Mouse (Mus musculus) left cerebral cortex, adult 11 months (tissue): ENCODE data around the gene Prr5l.

Experiments
- DNase-seq: peaks from one replicate; pipeline ENCODE4 v3.0.0; 2022; ENCODE audit warnings: low spot score

The Prr5l gene

GRCm38 (mm10) chr2:101881471-101882162 is 1.2 kb downstream of the Prr5l start:
- no peak for DNase-seq

DNA sequence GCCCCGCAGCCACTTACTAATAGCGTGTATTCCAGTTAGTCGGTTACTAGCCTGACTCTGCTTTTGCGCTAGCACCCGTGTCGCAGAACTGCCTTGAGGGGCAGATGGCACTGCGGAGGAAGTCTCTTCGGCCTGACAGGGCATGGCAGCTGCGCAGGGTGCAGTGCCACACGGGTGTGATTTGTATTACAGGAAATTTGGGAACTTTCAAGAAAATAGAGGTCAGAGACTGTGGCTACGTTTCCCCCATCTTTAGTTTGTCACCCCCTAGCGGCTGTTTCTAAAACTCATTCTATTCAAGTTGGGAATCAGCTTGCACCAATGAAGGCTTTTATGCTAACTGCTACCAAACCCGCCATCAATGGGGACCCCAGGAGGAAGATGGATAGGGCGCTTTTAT is 11.6 kb downstream of the Prr5l start:
- no peak for DNase-seq

GRCm38 (mm10) chr2:101868683-101869082 is 14.1 kb downstream of the Prr5l start:
- DNase-seq = no peak

- DNase-seq = no peak
Measured at GRCm38 (mm10) chr2:101862219-101863123, 20.4 kb downstream of the Prr5l start.

DNA sequence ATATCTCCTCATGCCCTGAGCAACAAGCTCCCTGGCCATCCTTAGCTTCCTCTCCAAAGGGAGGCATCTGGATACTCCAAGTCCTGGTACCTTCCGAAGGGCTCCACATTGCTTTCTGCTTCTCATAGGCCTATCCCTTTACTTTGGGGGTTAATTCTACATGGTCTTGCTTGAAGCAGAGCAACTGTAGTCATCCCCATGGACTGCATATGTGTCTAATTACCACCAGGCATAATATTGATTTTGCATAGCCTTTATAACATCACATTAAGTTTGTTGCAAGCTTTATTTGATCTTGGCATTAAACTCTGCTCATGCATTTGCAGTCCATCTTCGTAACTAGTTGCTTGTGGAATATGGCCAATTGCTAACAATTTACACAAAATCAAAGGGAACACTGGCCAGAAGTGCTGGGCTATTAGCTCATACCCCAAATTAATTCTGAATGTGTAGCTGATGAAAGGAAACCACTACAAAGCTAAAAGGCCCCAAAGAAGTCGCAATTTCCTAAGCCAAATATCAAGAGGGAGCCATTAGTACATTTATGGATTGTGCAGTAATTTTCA is 21.8 kb downstream of the Prr5l start:
- no peak for DNase-seq

- no peak for DNase-seq
Measured at GRCm38 (mm10) chr2:101856174-101856573, 26.7 kb downstream of the Prr5l start.

GRCm38 (mm10) chr2:101854792-101855191 is 28.0 kb downstream of the Prr5l start:
- DNase-seq = no peak

- no peak for DNase-seq
Measured at GRCm38 (mm10) chr2:101842756-101843155, 40.1 kb downstream of the Prr5l start.

GRCm38 (mm10) chr2:101834816-101835523 is 47.9 kb downstream of the Prr5l start:
- no peak for DNase-seq

- DNase-seq = no peak
Measured at GRCm38 (mm10) chr2:101832361-101832760, 50.5 kb downstream of the Prr5l start.

DNA sequence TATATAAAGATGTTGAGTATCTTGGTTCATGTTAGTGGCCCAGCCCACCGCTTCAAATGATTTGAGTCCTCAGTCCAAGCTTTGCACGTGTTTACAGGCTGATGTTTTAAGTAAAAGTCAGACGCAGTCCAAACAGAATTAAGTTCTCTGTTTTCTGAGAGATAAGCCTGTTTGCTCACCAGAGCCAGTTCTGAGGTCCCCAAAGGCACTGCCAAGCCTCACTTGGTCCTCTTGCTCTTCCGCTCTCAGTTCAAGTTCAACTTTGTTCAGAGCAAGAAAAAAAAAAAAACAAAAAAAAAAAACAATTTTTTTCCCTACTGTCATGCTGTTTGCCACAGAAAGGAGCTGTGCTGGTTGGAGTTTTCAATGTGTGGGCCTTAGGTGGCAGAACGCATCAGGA is 51.0 kb downstream of the Prr5l start:
- no peak for DNase-seq

GRCm38 (mm10) chr2:101830186-101830915 is 52.5 kb downstream of the Prr5l start:
- no peak for DNase-seq

GRCm38 (mm10) chr2:101829013-101829412 is 53.8 kb downstream of the Prr5l start:
- no peak for DNase-seq

GRCm38 (mm10) chr2:101828057-101828643 is 54.7 kb downstream of the Prr5l start:
- DNase-seq = no peak

GRCm38 (mm10) chr2:101827626-101828025 is 55.2 kb downstream of the Prr5l start:
- no peak for DNase-seq

- no peak for DNase-seq
Measured at GRCm38 (mm10) chr2:101826950-101827600, 55.8 kb downstream of the Prr5l start.

DNA sequence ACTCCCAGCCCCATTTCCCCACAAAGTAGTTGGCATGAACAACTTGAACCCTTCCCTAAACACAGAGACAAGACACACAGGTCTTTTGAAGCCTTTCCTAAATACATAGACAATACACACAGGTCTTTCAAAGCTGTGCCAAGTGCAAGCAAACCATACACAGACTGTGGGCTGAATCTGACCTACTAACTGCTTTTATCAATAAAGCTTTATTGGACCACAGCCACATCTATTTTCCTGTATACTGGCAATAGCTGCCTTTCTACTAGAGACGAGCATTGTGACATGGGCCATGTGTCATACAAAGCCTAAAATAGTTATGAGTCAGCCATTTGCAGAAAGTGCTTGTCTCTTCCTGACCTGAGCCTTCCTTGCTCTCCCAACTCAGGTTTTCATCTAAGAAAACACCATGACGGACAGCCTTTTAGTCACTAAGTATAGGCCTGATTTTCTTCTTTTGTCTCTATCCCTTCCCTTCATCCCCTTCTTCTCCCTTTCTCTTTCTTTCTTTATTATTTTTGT is 56.6 kb downstream of the Prr5l start:
- DNase-seq = no peak

DNA sequence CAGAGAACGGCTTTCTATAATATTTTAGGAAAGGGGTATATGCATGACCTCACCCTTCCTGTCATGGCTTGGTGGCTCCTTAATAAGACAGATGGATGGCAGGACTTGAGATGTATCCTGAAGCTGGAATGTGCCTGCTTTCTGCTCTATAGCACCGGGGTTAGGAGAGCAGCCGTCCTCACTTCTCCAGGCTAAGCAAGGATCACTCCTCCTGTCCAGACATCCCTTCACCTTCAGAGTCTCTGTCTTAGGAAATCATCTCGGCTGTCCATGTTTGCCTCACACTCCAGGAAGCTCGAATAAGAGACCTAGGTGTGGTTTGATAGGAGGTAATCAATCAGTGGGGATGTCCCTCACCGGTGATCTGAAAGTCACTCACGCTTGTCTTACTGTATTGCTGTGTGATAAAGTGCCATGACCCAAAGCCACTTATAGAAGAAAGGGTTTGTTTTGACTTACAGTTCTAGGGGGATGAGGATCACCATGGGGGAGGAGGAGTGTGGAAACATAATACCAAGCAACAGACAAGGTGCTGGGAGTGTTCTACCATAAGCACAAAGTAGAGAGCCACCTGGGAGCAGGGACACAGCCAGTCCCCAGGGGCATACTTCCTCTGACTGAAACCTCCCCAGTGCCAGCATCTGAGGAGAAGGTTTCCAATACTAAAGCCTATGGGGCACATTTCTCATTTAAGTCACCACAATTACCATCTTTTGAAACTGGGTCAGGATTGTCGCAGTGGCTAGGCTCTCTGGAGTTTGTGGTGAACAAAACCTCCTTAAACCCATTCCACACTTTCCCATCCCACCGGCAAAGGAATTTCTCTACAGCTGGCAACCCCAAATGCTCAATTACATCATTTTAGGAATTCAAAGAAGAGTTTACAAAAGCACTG is 57.4 kb downstream of the Prr5l start:
- DNase-seq = no peak

DNA sequence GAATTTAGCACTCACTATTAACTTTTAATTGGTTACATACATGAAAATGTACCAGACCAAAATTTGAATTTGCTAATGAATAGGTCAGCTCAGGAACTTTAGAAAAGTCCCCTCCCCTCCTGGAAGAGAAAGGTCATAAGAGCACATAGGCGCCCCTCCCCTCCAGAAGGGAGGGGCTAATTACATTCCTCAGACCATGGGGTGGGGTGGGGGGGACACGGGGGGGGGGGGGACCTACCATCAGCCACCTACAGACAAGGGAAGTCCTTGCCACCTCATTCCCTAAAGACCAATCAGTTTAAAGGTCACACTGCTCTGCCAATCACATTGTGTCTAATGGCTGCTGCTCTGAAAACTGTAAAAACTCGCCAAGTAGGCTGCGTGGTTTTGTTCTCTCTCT is 59.0 kb downstream of the Prr5l start:
- no peak for DNase-seq
